Mouse (Mus musculus): ENCODE results near the gene Tada3. TPM values are rescaled to one million over a fixed set of nuclear protein-coding genes. Genes with fewer than 3 reads are reported as not detected.
A peak's percentile ranks its signal among the peaks of the same experiment; 100 is the strongest.
"Not testable (repeated sequence)": the region's sequence is repeated elsewhere in the genome, so short reads cannot be mapped to it uniquely, and the experiment has no call there.

The Tada3 gene
- polyA plus RNA-seq, 1 experiment from 2014 or later: 53.4 TPM

GRCm38 (mm10) chr6:113336852-113337620 is 40.6 kb downstream of the Tada3 start:
- Histone ChIP-seq H3K4me3 (no peak overlapping the region), H3K4me2 (replicated peaks) (no peak overlapping the region), H3K9me3 (no peaks in the 10 kb centered on the region), H3K4me1 (peaks cover 3% of the 10 kb centered on the region; the same call in 1 of the 2 replicates), H3K36me3 (peaks cover 71% of the 10 kb centered on the region), H3K27ac (no peak overlapping the region), H3K9ac (no peak overlapping the region), H3K27me3 (no peaks in the 10 kb centered on the region)
- ATAC-seq (ENCODE audit: insufficient number of reproducible peaks, insufficient read depth, low FRiP score, low TSS enrichment): no peak
- WGBS: 72% methylated on average over 8 of the region's 8 CpGs

- H3K9me3 ChIP-seq: no peaks in the 10 kb centered on the region
- H3K27ac ChIP-seq: no peak overlapping the region
- H3K36me3 ChIP-seq: peaks cover 68% of the 10 kb centered on the region
- no peaks in the 10 kb centered on the region for H3K27me3 ChIP-seq
- no peak overlapping the region for H3K4me2 ChIP-seq (replicated peaks)
- H3K4me1 ChIP-seq: no peaks in the 10 kb centered on the region
- ATAC-seq (ENCODE audit: insufficient number of reproducible peaks, insufficient read depth, low FRiP score, low TSS enrichment): no peak
- WGBS: 80% methylated on average over 6 of the region's 6 CpGs
- no peak overlapping the region for H3K4me3 ChIP-seq
- no peak overlapping the region for H3K9ac ChIP-seq
These were observed 43.5 kb downstream of the Tada3 start for GRCm38 (mm10) chr6:113334216-113334615.

DNA sequence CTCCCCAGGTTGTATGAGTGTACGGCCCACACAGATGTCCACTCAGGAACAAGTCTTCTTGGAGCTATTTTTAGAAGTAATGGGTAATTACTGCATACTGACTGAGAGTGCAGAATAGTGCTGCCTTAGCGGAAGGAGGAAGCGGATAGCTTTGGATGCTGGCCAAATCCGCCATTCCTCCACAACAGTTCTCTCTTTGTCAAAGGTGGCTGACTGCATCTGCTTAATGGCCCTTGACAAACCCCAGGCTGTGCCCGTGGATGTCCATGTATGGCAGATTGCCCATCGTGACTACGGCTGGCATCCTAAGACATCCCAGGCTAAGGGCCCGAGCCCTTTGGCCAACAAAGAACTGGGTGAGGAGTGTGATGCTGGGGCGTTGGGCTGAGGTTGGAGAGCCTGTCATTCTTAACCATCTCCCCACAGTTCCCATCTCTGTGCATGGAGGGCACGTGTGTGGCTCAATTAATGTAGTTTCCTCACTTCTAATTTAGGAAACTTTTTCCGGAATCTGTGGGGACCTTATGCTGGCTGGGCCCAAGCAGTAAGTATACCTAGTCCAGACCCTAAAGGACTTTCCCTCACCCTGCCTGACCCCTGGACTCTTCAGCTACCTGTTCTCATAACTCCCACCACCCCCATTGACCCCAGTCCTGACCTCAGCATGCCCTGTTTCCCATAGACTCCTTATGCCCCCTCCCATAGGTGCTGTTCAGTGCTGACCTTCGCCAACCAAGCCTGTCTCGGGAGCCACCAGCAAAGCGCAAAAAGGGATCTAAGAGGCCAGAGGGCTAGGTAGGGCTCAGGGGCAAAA is 44.3 kb downstream of the Tada3 start:
- no peaks in the 10 kb centered on the region for H3K4me1 ChIP-seq
- H3K9ac ChIP-seq: no peak overlapping the region
- H3K27ac ChIP-seq: peak overlapping the region; percentile 7; the same call in 1 of the 2 replicates
- no peaks in the 10 kb centered on the region for H3K9me3 ChIP-seq
- no peak overlapping the region for H3K4me2 ChIP-seq (replicated peaks)
- no peak overlapping the region for H3K4me3 ChIP-seq
- H3K36me3 ChIP-seq: peaks cover 60% of the 10 kb centered on the region
- H3K27me3 ChIP-seq: no peaks in the 10 kb centered on the region
- ATAC-seq (ENCODE audit: insufficient number of reproducible peaks, insufficient read depth, low FRiP score, low TSS enrichment): no peak
- 79% methylated on average over 14 of the region's 14 CpGs for WGBS

GRCm38 (mm10) chr6:113332734-113333133 is 44.9 kb downstream of the Tada3 start:
- not testable (repeated sequence) for H3K4me2 ChIP-seq (replicated peaks); H3K4me1 ChIP-seq; H3K27me3 ChIP-seq; H3K9ac ChIP-seq; ATAC-seq (ENCODE audit: insufficient number of reproducible peaks, insufficient read depth, low FRiP score, low TSS enrichment); H3K4me3 ChIP-seq; H3K9me3 ChIP-seq
- Histone ChIP-seq H3K27ac (peak overlapping the region; percentile 7; the same call in 1 of the 2 replicates), H3K36me3 (peaks cover 54% of the 10 kb centered on the region)
- 78% methylated on average over 6 of the region's 6 CpGs for WGBS

DNA sequence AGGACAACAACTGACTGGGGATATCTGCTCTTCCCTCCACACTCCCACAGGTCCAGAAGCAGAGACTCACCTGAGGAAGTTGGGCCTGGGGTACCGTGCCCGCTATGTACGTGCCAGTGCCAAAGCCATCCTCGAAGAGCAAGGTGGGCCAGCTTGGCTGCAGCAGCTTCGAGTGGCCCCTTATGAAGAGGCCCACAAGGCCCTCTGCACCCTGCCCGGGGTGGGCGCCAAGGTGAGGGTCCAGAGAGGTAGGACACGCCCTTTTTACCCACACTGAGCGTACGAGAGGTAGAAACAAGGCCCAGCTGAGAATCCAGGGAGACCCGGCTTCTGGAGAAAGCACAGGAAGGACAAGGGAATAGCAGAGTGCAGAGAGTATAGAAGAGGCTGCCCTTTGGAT is 46.0 kb downstream of the Tada3 start:
- Histone ChIP-seq H3K9ac (no peak overlapping the region), H3K4me2 (replicated peaks) (no peak overlapping the region), H3K9me3 (no peaks in the 10 kb centered on the region), H3K27ac (no peak overlapping the region), H3K36me3 (peaks cover 54% of the 10 kb centered on the region), H3K4me1 (0 out of 2 replicates have a peak, but pooled peaks cover 3% of the 10 kb centered on the region), H3K4me3 (no peak overlapping the region), H3K27me3 (no peaks in the 10 kb centered on the region)
- ATAC-seq (ENCODE audit: insufficient number of reproducible peaks, insufficient read depth, low FRiP score, low TSS enrichment): no peak
- 92% methylated on average over 11 of the region's 11 CpGs for WGBS

- no peak for ATAC-seq (ENCODE audit: insufficient number of reproducible peaks, insufficient read depth, low FRiP score, low TSS enrichment)
- Histone ChIP-seq H3K36me3 (peaks cover 45% of the 10 kb centered on the region), H3K27ac (no peak overlapping the region), H3K4me2 (replicated peaks) (no peak overlapping the region), H3K9ac (no peak overlapping the region), H3K4me1 (0 out of 2 replicates have a peak, but pooled peaks cover 8% of the 10 kb centered on the region), H3K27me3 (no peaks in the 10 kb centered on the region), H3K4me3 (no peak overlapping the region), H3K9me3 (no peaks in the 10 kb centered on the region)
- WGBS: 40% methylated on average over 2 of the region's 2 CpGs
These were observed 47.1 kb downstream of the Tada3 start for GRCm38 (mm10) chr6:113330547-113330946.

DNA sequence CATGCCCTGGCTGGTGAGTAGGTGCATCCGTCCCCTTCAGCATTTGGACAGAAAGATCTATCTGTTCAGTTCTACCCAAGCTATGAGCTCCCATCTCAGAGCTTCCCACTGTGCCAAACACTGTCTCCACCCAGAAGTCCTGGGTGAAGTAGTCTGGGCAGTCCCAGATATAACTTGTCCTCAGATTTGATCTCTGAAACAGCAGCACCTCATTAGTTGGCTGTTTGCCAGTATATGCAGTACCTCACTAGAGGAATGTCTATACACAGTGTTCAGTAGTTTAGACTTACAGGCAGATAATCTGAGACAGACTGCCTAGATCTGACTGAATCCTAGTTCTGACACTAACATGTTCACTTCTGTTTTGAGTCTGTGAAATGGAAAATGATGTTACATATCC is 48.3 kb downstream of the Tada3 start:
- whole genome bisulfite sequencing: 88% methylated on average over 1 of the region's 1 CpGs
- H3K9me3 ChIP-seq: no peaks in the 10 kb centered on the region
- peaks cover 44% of the 10 kb centered on the region for H3K36me3 ChIP-seq

DNA sequence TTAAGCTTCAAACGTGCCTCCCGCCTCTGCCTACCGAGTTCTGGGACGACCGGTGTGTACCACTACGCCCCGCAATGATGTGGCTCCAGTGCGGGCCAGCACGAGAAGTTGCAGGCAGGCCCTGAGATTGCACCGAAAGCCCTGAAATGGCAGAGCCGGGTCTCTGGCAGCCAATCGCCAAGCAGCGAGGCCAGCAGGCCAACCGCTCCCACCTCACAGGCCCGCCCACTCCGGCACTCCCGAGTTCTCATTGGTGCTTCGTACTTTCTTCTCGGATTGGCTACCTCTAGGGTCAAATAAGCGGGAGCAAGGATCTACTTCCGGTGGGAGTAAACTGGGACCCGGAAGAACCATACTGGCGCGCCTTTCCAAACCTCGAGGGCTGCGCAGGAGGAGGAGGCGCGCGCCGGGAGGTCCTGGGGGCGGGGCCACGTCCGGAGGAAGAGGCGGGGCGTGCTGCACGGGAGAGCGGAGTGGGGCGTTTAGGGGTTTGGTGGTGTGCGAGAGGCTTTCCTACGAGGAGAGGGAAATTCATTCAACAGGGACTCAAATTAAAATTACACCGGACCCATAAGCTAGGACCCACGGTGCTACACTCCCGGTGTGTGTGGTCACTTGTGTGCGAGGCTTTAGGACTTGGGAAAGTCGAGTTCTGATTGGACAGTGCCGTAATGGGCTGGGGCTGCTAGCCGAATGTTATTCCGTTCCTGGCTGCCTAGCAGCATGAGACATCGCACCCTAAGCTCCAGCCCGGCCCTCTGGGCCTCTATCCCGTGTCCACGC is 51.0 kb downstream of the Tada3 start, which contains the start of gene Ogg1:
Gene Ogg1, plus strand, starts transcription at position 440 of the 783 bp plus-strand sequence.
- Histone ChIP-seq H3K27me3 (no peaks in the 10 kb centered on the region), H3K36me3 (peaks cover 49% of the 10 kb centered on the region), H3K4me3 (peak within 1 kb of the TSS; percentile 58), H3K4me1 (0 out of 2 replicates have a peak, but pooled peaks cover 12% of the 10 kb centered on the region), H3K9ac (peak within 1 kb of the TSS; percentile 64), H3K9me3 (no peaks in the 10 kb centered on the region), H3K27ac (peak within 1 kb of the TSS; percentile 92), H3K4me2 (replicated peaks) (peak within 1 kb of the TSS; percentile 76)
- under 1% methylated on average over 52 of the region's 52 CpGs for WGBS
- ATAC-seq (ENCODE audit: insufficient number of reproducible peaks, insufficient read depth, low FRiP score, low TSS enrichment): peak; percentile 98

More for the DNA sequence above, 48.3 kb downstream of the Tada3 start:
- Histone ChIP-seq H3K4me1 (0 out of 2 replicates have a peak, but pooled peaks cover 12% of the 10 kb centered on the region), H3K9ac (no peak overlapping the region), H3K27ac (no peak overlapping the region), H3K4me3 (no peak overlapping the region), H3K27me3 (no peaks in the 10 kb centered on the region), H3K4me2 (replicated peaks) (no peak overlapping the region)
- ATAC-seq (ENCODE audit: insufficient number of reproducible peaks, insufficient read depth, low FRiP score, low TSS enrichment): no peak

Small RNA genes lying within 50 kb of the gene (microRNA-seq; reads per million reads assigned to microRNA genes)
- gene Gm24387: not detected

Other genes starting within 250 kb of the Tada3 start
- gene Lhfpl4, start 182.5 kb downstream of the Tada3 start, polyA plus RNA-seq (2016; fragmentation: Nextera tagmentation; extraction: Ambion mirVana): 3.8 and 6.6 TPM in 2 replicates
- 46.5 and 47.7 TPM in 2 replicates for gene Mtmr14, start 140.0 kb downstream of the Tada3 start, polyA plus RNA-seq (2016; fragmentation: Nextera tagmentation; extraction: Ambion mirVana)
- 0.05 and 0.14 TPM in 2 replicates for gene Cpne9, start 95.6 kb downstream of the Tada3 start, polyA plus RNA-seq (2016; fragmentation: Nextera tagmentation; extraction: Ambion mirVana)
- gene Brpf1, start 70.7 kb downstream of the Tada3 start, polyA plus RNA-seq (2016; fragmentation: Nextera tagmentation; extraction: Ambion mirVana): 28.2 and 28.9 TPM in 2 replicates
- gene Ogg1, start 50.9 kb downstream of the Tada3 start, polyA plus RNA-seq (2016; fragmentation: Nextera tagmentation; extraction: Ambion mirVana): 14.1 and 14.7 TPM in 2 replicates
- gene Camk1, start 33.9 kb downstream of the Tada3 start, polyA plus RNA-seq (2016; fragmentation: Nextera tagmentation; extraction: Ambion mirVana): 94.1 and 96.3 TPM in 2 replicates
- gene Arpc4, start 232 bp upstream of the Tada3 start, polyA plus RNA-seq (2016; fragmentation: Nextera tagmentation; extraction: Ambion mirVana): 354 and 364 TPM in 2 replicates
- 6.3 and 6.4 TPM in 2 replicates for gene Ttll3, start 11.4 kb upstream of the Tada3 start, polyA plus RNA-seq (2016; fragmentation: Nextera tagmentation; extraction: Ambion mirVana)
- gene Rpusd3, start 41.5 kb upstream of the Tada3 start, polyA plus RNA-seq (2016; fragmentation: Nextera tagmentation; extraction: Ambion mirVana): 26.0 and 28.6 TPM in 2 replicates
- gene Cidec, start 57.9 kb upstream of the Tada3 start, polyA plus RNA-seq (2016; fragmentation: Nextera tagmentation; extraction: Ambion mirVana): not detected in 2 replicates
- gene Jagn1, start 64.7 kb upstream of the Tada3 start, polyA plus RNA-seq (2016; fragmentation: Nextera tagmentation; extraction: Ambion mirVana): 75.0 and 81.6 TPM in 2 replicates
- 3.4 and 3.9 TPM in 2 replicates for gene Il17re, start 80.6 kb upstream of the Tada3 start, polyA plus RNA-seq (2016; fragmentation: Nextera tagmentation; extraction: Ambion mirVana)
- gene Il17rc, start 93.5 kb upstream of the Tada3 start, polyA plus RNA-seq (2016; fragmentation: Nextera tagmentation; extraction: Ambion mirVana): 3.9 and 5.4 TPM in 2 replicates
- gene Creld1, start 105.4 kb upstream of the Tada3 start, polyA plus RNA-seq (2016; fragmentation: Nextera tagmentation; extraction: Ambion mirVana): 20.1 and 23.1 TPM in 2 replicates
- 2.9 and 3.5 TPM in 2 replicates for gene Prrt3, start 124.0 kb upstream of the Tada3 start, polyA plus RNA-seq (2016; fragmentation: Nextera tagmentation; extraction: Ambion mirVana)
- gene Emc3, start 153.8 kb upstream of the Tada3 start, polyA plus RNA-seq (2016; fragmentation: Nextera tagmentation; extraction: Ambion mirVana): 85.4 and 90.9 TPM in 2 replicates
- 13.4 and 14.7 TPM in 2 replicates for gene Fancd2, start 153.8 kb upstream of the Tada3 start, polyA plus RNA-seq (2016; fragmentation: Nextera tagmentation; extraction: Ambion mirVana)
- gene Fancd2os, start 222.8 kb upstream of the Tada3 start, polyA plus RNA-seq (2016; fragmentation: Nextera tagmentation; extraction: Ambion mirVana): 0.13 TPM in 1 of 2 replicates, not detected in the other
- 211 and 215 TPM in 2 replicates for gene Brk1, start 226.9 kb upstream of the Tada3 start, polyA plus RNA-seq (2016; fragmentation: Nextera tagmentation; extraction: Ambion mirVana)
- 54.5 and 56.2 TPM in 2 replicates for gene Vhl, start 246.1 kb upstream of the Tada3 start, polyA plus RNA-seq (2016; fragmentation: Nextera tagmentation; extraction: Ambion mirVana)